Mouse (Mus musculus): ENCODE results near the gene Erbb4.

DNA sequence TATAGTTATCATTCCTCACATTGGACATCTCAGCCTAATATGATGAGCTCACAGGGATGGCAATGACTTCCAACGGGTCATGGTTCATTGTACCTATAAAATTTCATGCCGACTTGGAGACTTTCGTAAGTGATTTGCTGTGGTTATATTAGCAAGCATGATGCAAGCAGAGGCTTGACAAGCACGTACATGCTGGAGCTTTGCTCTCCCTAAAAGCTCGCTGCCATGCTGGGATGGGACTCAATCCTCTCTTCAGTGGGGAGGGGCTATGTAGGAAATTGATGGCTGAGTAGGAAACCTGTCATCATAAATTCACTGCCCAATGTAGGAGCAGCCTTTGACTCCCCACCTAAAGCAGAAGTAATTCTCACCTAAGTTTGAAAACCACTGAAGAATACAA is 992.1 kb downstream of the Erbb4 start:
- TF ChIP-seq POLR2A (IDR thresholded peaks at IDR 0.05; ENCODE audit: extremely low read depth, insufficient read depth, low read length) (no peak), CTCF (IDR thresholded peaks at IDR 0.05; ENCODE audit: low read depth, low read length) (no peak)

All from liver, adult 2 months (tissue).